Mouse (Mus musculus) heart, embryonic 15.5 days (tissue): ENCODE measurements around the gene Prlhr. TPM values are rescaled to one million over a fixed set of nuclear protein-coding genes. Genes with fewer than 3 reads are reported as not detected.
A peak's percentile ranks its signal among the peaks of the same experiment; 100 is the strongest.

Experiments used
- ATAC-seq: fragments of 200-750 bp; cut with Nextera tagmentation; replicated peaks from 2 replicates; pipeline ENCODE4 v1.8.0; 2017; ENCODE audit warnings: low read depth, moderate TSS enrichment; ENCODE audit not compliant: insufficient number of reproducible peaks, insufficient read depth, low FRiP score
- H3K27ac ChIP-seq: fragments of 300-500 bp; sonication (generic); 2 replicates; pipeline ENCODE4 v1.5.1; 2015; ENCODE audit warnings: mild to moderate bottlenecking, inconsistent platforms
- H3K27me3 ChIP-seq: fragments of 300-500 bp; sonication (generic); 2 replicates; pipeline ENCODE4 v1.6.1; 2015; ENCODE audit warnings: inconsistent platforms
- H3K36me3 ChIP-seq: fragments of 300-500 bp; sonication (generic); 2 replicates; pipeline ENCODE4 v1.6.1; 2015; ENCODE audit warnings: mild to moderate bottlenecking, inconsistent platforms
- H3K4me1 ChIP-seq: fragments of 300-500 bp; sonication (generic); replicated peaks from 2 replicates; pipeline ENCODE4 v1.6.1; 2015; ENCODE audit warnings: inconsistent platforms
- H3K4me2 ChIP-seq: fragments of 300-500 bp; sonication (generic); 2 replicates; pipeline ENCODE4 v1.6.1; 2015; ENCODE audit warnings: inconsistent platforms, mild to moderate bottlenecking, moderate library complexity
- H3K4me3 ChIP-seq: fragments of 300-500 bp; sonication (generic); 2 replicates; pipeline ENCODE4 v1.5.1; 2015; ENCODE audit warnings: mild to moderate bottlenecking, inconsistent platforms
- H3K9ac ChIP-seq: fragments of 300-500 bp; sonication (generic); 2 replicates; pipeline ENCODE4 v1.6.1; 2015; ENCODE audit warnings: mild to moderate bottlenecking, inconsistent platforms
- H3K9me3 ChIP-seq: fragments of 300-500 bp; sonication (generic); replicated peaks from 2 replicates; pipeline ENCODE4 v1.6.1; 2016; ENCODE audit warnings: inconsistent platforms
- WGBS: fragments of 180-500 bp; shearing (Covaris S2); methylation state at CpG from one replicate; pipeline ENCODE4 v1.1.7; 2015; ENCODE audit warnings: mixed read lengths; 5-methylcytosine and 5-hydroxymethylcytosine counted together
- polyA plus RNA-seq: library from polyadenylated mRNA; unstranded; fragments of >200 nt; fragmentation: Nextera tagmentation; extraction: Ambion mirVana; gene quantifications from 2 replicates; pipeline ENCODE4 v1.2.1, GENCODE M21; 2015

The Prlhr gene
- not detected in 2 replicates for polyA plus RNA-seq

- Histone ChIP-seq H3K27ac (no peak within 1 kb of the TSS), H3K27me3 (peaks cover 43% of the 10 kb centered on the region), H3K9ac (no peak within 1 kb of the TSS), H3K4me3 (peak within 1 kb of the TSS; percentile 27), H3K36me3 (no peaks in the 10 kb centered on the region), H3K4me1 (peaks cover 17% of the 10 kb centered on the region), H3K9me3 (no peaks in the 10 kb centered on the region), H3K4me2 (peak within 1 kb of the TSS; percentile 54)
- ATAC-seq, result 0 out of 2 replicates have a peak, but pooled peaks have one; percentile 23
- 9% methylated on average over 17 of the region's 17 CpGs for WGBS
These were observed at the start of gene Prlhr for GRCm38 (mm10) chr19:60468254-60468762. Gene Prlhr, minus strand, starts transcription at chr19:60468304.

- H3K4me2 ChIP-seq, result no peak overlapping the region
These were observed 47.0 kb upstream of the Prlhr start for GRCm38 (mm10) chr19:60515064-60515463.

DNA sequence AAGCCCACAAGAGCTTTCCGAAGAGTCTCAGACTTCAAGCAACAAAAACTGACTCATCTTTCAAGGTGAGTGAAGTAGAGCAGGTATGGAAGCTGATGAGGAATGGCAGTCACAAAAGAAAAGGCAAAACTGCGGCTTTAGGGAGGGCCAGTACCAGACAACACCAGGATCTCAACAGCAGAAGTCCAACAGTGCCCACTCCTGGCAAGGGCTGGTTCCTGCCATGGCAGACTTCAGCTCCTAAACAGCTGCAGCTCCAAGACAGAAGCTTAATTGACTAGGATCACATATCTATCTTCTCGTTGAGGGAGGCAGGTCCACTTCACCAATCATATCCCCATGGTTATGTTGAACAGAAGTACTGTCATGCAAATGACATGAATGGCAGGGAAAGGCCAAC, 45.3 kb upstream of the Prlhr start:
- no peaks in the 10 kb centered on the region for H3K9me3 ChIP-seq
- no peak overlapping the region for H3K27ac ChIP-seq
- H3K4me2 ChIP-seq, result no peak overlapping the region
- H3K27me3 ChIP-seq, result no peaks in the 10 kb centered on the region
- H3K36me3 ChIP-seq, result no peaks in the 10 kb centered on the region
- no peaks in the 10 kb centered on the region for H3K4me1 ChIP-seq
- H3K9ac ChIP-seq, result no peak overlapping the region
- no peak overlapping the region for H3K4me3 ChIP-seq
- ATAC-seq, result no peak
- WGBS, result 62% methylated on average over 3 of the region's 3 CpGs

More at GRCm38 (mm10) chr19:60515064-60515463, 47.0 kb upstream of the Prlhr start:
- Histone ChIP-seq H3K9me3 (no peaks in the 10 kb centered on the region), H3K4me3 (no peak overlapping the region), H3K27ac (no peak overlapping the region), H3K4me1 (no peaks in the 10 kb centered on the region), H3K9ac (no peak overlapping the region), H3K36me3 (no peaks in the 10 kb centered on the region), H3K27me3 (no peaks in the 10 kb centered on the region)
- ATAC-seq, result no peak
- WGBS, result 45% methylated on average over 2 of the region's 2 CpGs

- Histone ChIP-seq H3K9me3 (no peaks in the 10 kb centered on the region), H3K4me3 (no peak overlapping the region), H3K9ac (no peak overlapping the region), H3K4me2 (no peak overlapping the region), H3K27ac (no peak overlapping the region), H3K27me3 (no peaks in the 10 kb centered on the region), H3K36me3 (no peaks in the 10 kb centered on the region), H3K4me1 (no peaks in the 10 kb centered on the region)
- no peak for ATAC-seq
These were observed 32.1 kb upstream of the Prlhr start for GRCm38 (mm10) chr19:60500209-60500608.

DNA sequence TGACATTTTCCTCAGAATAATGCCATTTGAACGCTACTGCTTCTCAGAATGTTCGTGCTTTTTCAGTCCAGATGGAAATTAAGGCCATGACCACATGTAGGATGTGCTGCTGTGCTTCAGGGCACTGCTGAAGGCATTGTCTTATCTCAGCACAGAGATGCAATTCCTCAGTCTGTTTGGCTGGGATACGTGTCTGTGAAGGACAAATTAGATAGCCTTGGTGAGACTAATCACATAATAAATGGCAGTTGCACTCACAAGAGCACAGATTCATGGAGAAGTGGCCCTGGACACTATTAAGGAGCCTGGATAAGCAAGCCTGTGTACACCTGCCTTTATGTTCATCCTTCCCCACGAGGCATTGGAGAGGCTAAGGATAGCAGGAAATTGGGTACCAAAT, 29.1 kb upstream of the Prlhr start:
- 62% methylated on average over 4 of the region's 4 CpGs for WGBS
- H3K9ac ChIP-seq, result no peak overlapping the region
- H3K27me3 ChIP-seq, result no peaks in the 10 kb centered on the region
- ATAC-seq, result no peak
- no peak overlapping the region for H3K4me2 ChIP-seq
- H3K36me3 ChIP-seq, result no peaks in the 10 kb centered on the region
- no peaks in the 10 kb centered on the region for H3K9me3 ChIP-seq
- H3K4me3 ChIP-seq, result no peak overlapping the region
- H3K27ac ChIP-seq, result no peak overlapping the region
- no peaks in the 10 kb centered on the region for H3K4me1 ChIP-seq

GRCm38 (mm10) chr19:60495772-60496171, 27.7 kb upstream of the Prlhr start:
- no peak for ATAC-seq
- Histone ChIP-seq H3K9me3 (no peaks in the 10 kb centered on the region), H3K27ac (no peak overlapping the region), H3K27me3 (no peaks in the 10 kb centered on the region), H3K4me2 (no peak overlapping the region), H3K9ac (no peak overlapping the region), H3K4me3 (no peak overlapping the region), H3K36me3 (no peaks in the 10 kb centered on the region), H3K4me1 (no peaks in the 10 kb centered on the region)
- 40% methylated on average over 3 of the region's 3 CpGs for WGBS

GRCm38 (mm10) chr19:60489566-60489965, 21.5 kb upstream of the Prlhr start:
- no peak overlapping the region for H3K9ac ChIP-seq
- no peak overlapping the region for H3K27ac ChIP-seq
- no peaks in the 10 kb centered on the region for H3K4me1 ChIP-seq
- H3K36me3 ChIP-seq, result no peaks in the 10 kb centered on the region
- H3K4me2 ChIP-seq, result no peak overlapping the region
- no peaks in the 10 kb centered on the region for H3K9me3 ChIP-seq
- H3K4me3 ChIP-seq, result no peak overlapping the region
- 67% methylated on average over 1 of the region's 1 CpGs for WGBS
- ATAC-seq, result no peak
- H3K27me3 ChIP-seq, result no peaks in the 10 kb centered on the region

DNA sequence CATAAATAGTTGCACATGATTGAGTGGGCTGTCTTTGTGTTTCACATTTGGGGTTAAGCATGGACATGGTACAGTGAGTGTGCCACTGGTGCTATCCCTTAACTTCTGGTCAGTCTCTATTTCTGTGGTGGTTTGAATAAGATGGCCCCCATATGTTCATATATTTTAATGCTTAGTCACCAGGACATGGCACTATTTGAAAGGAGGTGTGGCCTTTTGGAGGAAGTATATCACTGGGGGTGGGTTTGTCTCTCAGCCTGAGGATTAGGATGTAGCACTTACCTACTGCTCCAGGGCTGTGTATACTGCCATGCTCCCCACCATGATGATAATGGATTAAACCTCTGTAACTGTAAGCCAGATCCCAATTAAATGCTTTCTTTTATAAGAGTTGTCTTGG, 17.2 kb upstream of the Prlhr start:
- Histone ChIP-seq H3K36me3 (no peaks in the 10 kb centered on the region), H3K9ac (no peak overlapping the region), H3K4me2 (no peak overlapping the region), H3K27ac (no peak overlapping the region), H3K9me3 (no peaks in the 10 kb centered on the region), H3K4me1 (no peaks in the 10 kb centered on the region), H3K27me3 (0 out of 2 replicates have a peak, but pooled peaks cover 3% of the 10 kb centered on the region), H3K4me3 (no peak overlapping the region)
- ATAC-seq, result no peak

- Histone ChIP-seq H3K4me3 (no peak overlapping the region), H3K27me3 (0 out of 2 replicates have a peak, but pooled peaks cover 3% of the 10 kb centered on the region), H3K4me1 (no peaks in the 10 kb centered on the region), H3K36me3 (no peaks in the 10 kb centered on the region), H3K9me3 (no peaks in the 10 kb centered on the region), H3K27ac (no peak overlapping the region), H3K9ac (no peak overlapping the region), H3K4me2 (no peak overlapping the region)
- 16% methylated on average over 1 of the region's 1 CpGs for WGBS
- no peak for ATAC-seq
These were observed 10.8 kb upstream of the Prlhr start for GRCm38 (mm10) chr19:60478859-60479258.

GRCm38 (mm10) chr19:60477788-60478187, 9.7 kb upstream of the Prlhr start:
- Histone ChIP-seq H3K27ac (no peak overlapping the region), H3K9me3 (no peaks in the 10 kb centered on the region), H3K4me3 (no peak overlapping the region), H3K4me2 (no peak overlapping the region), H3K27me3 (no peaks in the 10 kb centered on the region), H3K36me3 (no peaks in the 10 kb centered on the region), H3K4me1 (no peaks in the 10 kb centered on the region), H3K9ac (no peak overlapping the region)
- no peak for ATAC-seq
- WGBS, result 51% methylated on average over 2 of the region's 2 CpGs

DNA sequence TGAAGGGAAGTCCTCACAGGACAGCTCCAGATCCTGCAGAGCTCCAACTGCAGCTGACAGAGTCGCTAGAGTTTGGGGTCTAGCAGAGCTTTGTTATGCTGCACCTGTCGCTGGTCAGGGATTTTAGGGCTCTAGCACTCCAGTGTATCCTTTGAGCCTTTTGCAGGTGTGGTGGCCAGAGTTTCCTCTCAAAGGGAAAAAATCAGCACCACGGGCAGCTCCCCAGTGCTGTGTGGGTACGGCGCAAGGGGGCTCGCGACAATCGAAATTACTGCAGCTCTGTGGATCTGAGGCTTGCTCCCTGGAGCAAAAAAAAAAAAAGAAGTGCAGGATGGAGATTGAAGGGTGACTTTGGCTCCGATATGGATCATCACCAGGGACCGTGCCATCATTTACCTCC, 742 bp upstream of the Prlhr start:
- Histone ChIP-seq H3K4me3 (no peak overlapping the region), H3K27ac (no peak overlapping the region), H3K9ac (no peak overlapping the region), H3K9me3 (no peaks in the 10 kb centered on the region), H3K4me2 (no peak overlapping the region), H3K27me3 (peaks cover 43% of the 10 kb centered on the region), H3K4me1 (peaks cover 13% of the 10 kb centered on the region), H3K36me3 (no peaks in the 10 kb centered on the region)
- no peak for ATAC-seq
- WGBS, result 1% methylated on average over 10 of the region's 10 CpGs

DNA sequence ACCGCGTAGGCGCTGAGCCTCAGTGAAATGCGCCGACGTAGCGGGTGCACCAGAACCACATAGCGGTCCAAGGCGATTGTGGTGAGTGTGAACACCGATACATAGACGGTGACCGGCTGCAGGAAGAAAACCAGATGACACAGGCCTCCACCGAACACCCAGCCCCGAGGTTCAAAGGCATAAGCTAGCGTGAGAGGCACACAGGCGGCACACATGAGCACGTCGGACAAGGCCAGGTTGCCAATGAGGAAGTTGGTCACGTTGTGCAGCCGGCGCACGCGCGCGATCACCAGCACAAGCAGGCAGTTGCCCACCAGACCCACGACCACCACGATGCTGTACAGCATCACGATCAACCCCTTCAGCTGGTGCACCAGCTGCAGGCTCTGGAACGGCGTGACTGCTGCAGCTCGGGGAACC, 506 bp downstream of the Prlhr start:
- Histone ChIP-seq H3K4me2 (peak overlapping the region; percentile 54), H3K9me3 (no peaks in the 10 kb centered on the region), H3K9ac (no peak overlapping the region), H3K27ac (no peak overlapping the region), H3K4me1 (peaks cover 19% of the 10 kb centered on the region), H3K36me3 (no peaks in the 10 kb centered on the region), H3K4me3 (peak overlapping the region; percentile 27), H3K27me3 (peaks cover 43% of the 10 kb centered on the region)
- ATAC-seq, result no peak
- WGBS, result 15% methylated on average over 31 of the region's 31 CpGs
